Mouse (Mus musculus) forelimb bud, embryonic 11.5 days (tissue): ENCODE measurements around the gene Teddm1a.
A peak's percentile ranks its signal among the peaks of the same experiment; 100 is the strongest.
"Not testable (repeated sequence)": the region's sequence is repeated elsewhere in the genome, so short reads cannot be mapped to it uniquely, and the experiment has no call there.

Experiments used
- DNase-seq: peaks from one replicate; pipeline ENCODE4 v3.0.0-alpha.2; 2012; ENCODE audit warnings: low read depth, low spot score

The Teddm1a gene

GRCm38 (mm10) chr1:153891442-153891841 is at the start of gene Teddm1a:
Gene Teddm1a, plus strand, starts transcription at chr1:153891742.
- DNase-seq: no peak

- no peak for DNase-seq
These were observed 49.3 kb upstream of the Teddm1a start for GRCm38 (mm10) chr1:153842121-153842740.

- DNase-seq: no peak
These were observed 47.5 kb upstream of the Teddm1a start, which contains the start of gene Rgsl1 for GRCm38 (mm10) chr1:153844042-153844441. Gene Rgsl1, minus strand, starts transcription at chr1:153844142.

GRCm38 (mm10) chr1:153846420-153846819 is 45.1 kb upstream of the Teddm1a start:
- no peak for DNase-seq

- DNase-seq: no peak
These were observed 44.7 kb upstream of the Teddm1a start for GRCm38 (mm10) chr1:153846867-153847266.

- DNase-seq: not testable (repeated sequence)
These were observed 38.8 kb upstream of the Teddm1a start for GRCm38 (mm10) chr1:153852696-153853095.

- DNase-seq: no peak
These were observed 35.6 kb upstream of the Teddm1a start for GRCm38 (mm10) chr1:153855946-153856345.

- DNase-seq: no peak
These were observed 17.5 kb upstream of the Teddm1a start, which contains the start of gene Teddm1b for GRCm38 (mm10) chr1:153874045-153874444. Gene Teddm1b, plus strand, starts transcription at chr1:153874345.

GRCm38 (mm10) chr1:153880391-153880790 is 11.2 kb upstream of the Teddm1a start:
- DNase-seq: not testable (repeated sequence)

GRCm38 (mm10) chr1:153886024-153886633 is 5.4 kb upstream of the Teddm1a start:
- DNase-seq: no peak

- DNase-seq: no peak
These were observed 1.4 kb upstream of the Teddm1a start for GRCm38 (mm10) chr1:153890121-153890520.

- DNase-seq: no peak
These were observed 2.2 kb downstream of the Teddm1a start for GRCm38 (mm10) chr1:153893746-153894145.

- DNase-seq: no peak
These were observed 2.8 kb downstream of the Teddm1a start for GRCm38 (mm10) chr1:153894201-153894893.

- peak; percentile 80 for DNase-seq
These were observed 3.4 kb downstream of the Teddm1a start for GRCm38 (mm10) chr1:153894979-153895378.

- no peak for DNase-seq
These were observed 5.7 kb downstream of the Teddm1a start for GRCm38 (mm10) chr1:153897196-153897595.

- DNase-seq: no peak
These were observed 7.6 kb downstream of the Teddm1a start for GRCm38 (mm10) chr1:153898989-153899730.

- DNase-seq: peak; percentile 97
These were observed 8.3 kb downstream of the Teddm1a start, which contains the start of the genes Glul and Teddm2 for GRCm38 (mm10) chr1:153899731-153900380. Gene Glul, plus strand, starts transcription at chr1:153899944. Gene Teddm2, minus strand, starts transcription at chr1:153900228.

GRCm38 (mm10) chr1:153900381-153900780 is 8.8 kb downstream of the Teddm1a start:
- no peak for DNase-seq

- DNase-seq: peak; percentile 12
These were observed 9.6 kb downstream of the Teddm1a start for GRCm38 (mm10) chr1:153900860-153901730.

- no peak for DNase-seq
These were observed 11.5 kb downstream of the Teddm1a start for GRCm38 (mm10) chr1:153903006-153903405.
